Mouse (Mus musculus) left cerebral cortex, adult 2 months (tissue): Measurements from ENCODE around the gene Mab21l2. TPM values are rescaled to one million over a fixed set of nuclear protein-coding genes. Genes with fewer than 3 reads are reported as not detected.

Source experiments
- DNase-seq, 2 experiments: peaks; one replicate each; pipeline ENCODE4 v3.0.0; 2021 to 2022; ENCODE audit warnings: low spot score in 2 of 2, mixed read lengths in 1 of 2; ENCODE audit errors: extremely low spot score in 1 of 2
- H3K27ac ChIP-seq: fragments of 200-600 bp; 2 replicates; pipeline ENCODE4 v1.8.1; 2022
- H3K4me3 ChIP-seq: fragments of 200-600 bp; 2 replicates; pipeline ENCODE4 v1.8.1; 2022
- CTCF ChIP-seq: fragments of 200-600 bp; IDR thresholded peaks from 2 replicates; pipeline ENCODE4 v1.8.1; 2022; ENCODE audit warnings: antibody characterized with exemption, mild to moderate bottlenecking, moderate library complexity
- intact Hi-C: fragments of 180-260 bp; cut with DNase I; formaldehyde crosslinking; loops from one replicate; pipeline ENCODE4 v1.15.1; 2025
- long read RNA-seq, 2 experiments: library from polyadenylated mRNA; stranded (forward); transcript quantifications; one replicate each; pipeline ENCODE4 v2.0.0; 2021; ENCODE audit warnings: borderline mapping rate in 2 of 2
- total RNA-seq, 2 experiments: library from RNA; stranded (reverse); gene quantifications; 2 replicates each; pipeline ENCODE4 v1.2.3; 2021

The Mab21l2 gene
- total RNA-seq = under 1 TPM; 0.25 to 0.26 TPM
- long read RNA-seq, experiment 1 = 0 reads
- long read RNA-seq, experiment 2 = 0 reads

GRCm38 (mm10) chr3:86548091-86549015 is at the start of gene Mab21l2:
Gene Mab21l2, minus strand, starts transcription at chr3:86548629.
- Histone ChIP-seq H3K27ac (no peak within 1 kb of the TSS), H3K4me3 (no peak within 1 kb of the TSS; the same call in 1 of the 2 replicates)
- intact Hi-C loops = loop anchor here (10.0 kb wide), 1 partner anchor 206 kb away; no protein-coding TSS in a partner anchor
- no peak for TF ChIP-seq CTCF
- no peak for DNase-seq

- no peak for TF ChIP-seq CTCF
- no peak for DNase-seq
- Histone ChIP-seq H3K4me3 (no peak overlapping the region), H3K27ac (no peak overlapping the region)
- intact Hi-C loops = no loop called here
Observed at GRCm38 (mm10) chr3:86575312-86575711, 26.9 kb upstream of the Mab21l2 start.

GRCm38 (mm10) chr3:86572519-86573244 is 24.3 kb upstream of the Mab21l2 start:
- no peak overlapping the region for H3K27ac ChIP-seq
- no peak for TF ChIP-seq CTCF
- no peak for DNase-seq
- intact Hi-C loops = no loop called here
- H3K4me3 ChIP-seq = no peak overlapping the region

- TF ChIP-seq CTCF = no peak
- H3K27ac ChIP-seq = no peak overlapping the region
- intact Hi-C loops = no loop called here
- no peak for DNase-seq
- no peak overlapping the region for H3K4me3 ChIP-seq
Observed at GRCm38 (mm10) chr3:86571518-86571917, 23.1 kb upstream of the Mab21l2 start.

GRCm38 (mm10) chr3:86567312-86567711 is 18.9 kb upstream of the Mab21l2 start:
- intact Hi-C loops = no loop called here
- no peak for TF ChIP-seq CTCF
- DNase-seq = no peak
- H3K4me3 ChIP-seq = no peak overlapping the region
- no peak overlapping the region for H3K27ac ChIP-seq

GRCm38 (mm10) chr3:86561396-86561795 is 13.0 kb upstream of the Mab21l2 start:
- DNase-seq = no peak
- Histone ChIP-seq H3K27ac (no peak overlapping the region), H3K4me3 (no peak overlapping the region)
- intact Hi-C loops = no loop called here
- no peak for TF ChIP-seq CTCF

GRCm38 (mm10) chr3:86561023-86561344 is 12.6 kb upstream of the Mab21l2 start:
- DNase-seq = no peak
- intact Hi-C loops = no loop called here
- Histone ChIP-seq H3K27ac (no peak overlapping the region), H3K4me3 (no peak overlapping the region)
- TF ChIP-seq CTCF = no peak

GRCm38 (mm10) chr3:86560281-86561022 is 12.0 kb upstream of the Mab21l2 start:
- no peak for TF ChIP-seq CTCF
- H3K27ac ChIP-seq = no peak overlapping the region
- no peak for DNase-seq
- H3K4me3 ChIP-seq = no peak overlapping the region
- intact Hi-C loops = no loop called here

GRCm38 (mm10) chr3:86559635-86560034 is 11.2 kb upstream of the Mab21l2 start:
- Histone ChIP-seq H3K27ac (no peak overlapping the region), H3K4me3 (no peak overlapping the region)
- no peak for DNase-seq
- intact Hi-C loops = no loop called here
- TF ChIP-seq CTCF = no peak

GRCm38 (mm10) chr3:86558976-86559375 is 10.5 kb upstream of the Mab21l2 start:
- no peak for DNase-seq
- TF ChIP-seq CTCF = no peak
- intact Hi-C loops = no loop called here
- H3K4me3 ChIP-seq = no peak overlapping the region
- no peak overlapping the region for H3K27ac ChIP-seq

- TF ChIP-seq CTCF = no peak
- intact Hi-C loops = no loop called here
Observed at GRCm38 (mm10) chr3:86552170-86552569, 3.7 kb upstream of the Mab21l2 start.

More at GRCm38 (mm10) chr3:86552170-86552569, 3.7 kb upstream of the Mab21l2 start:
- DNase-seq = no peak
- Histone ChIP-seq H3K4me3 (no peak overlapping the region), H3K27ac (no peak overlapping the region)
